ENCODE assay signal across 8 mouse cellular contexts in the genomic region with DNA sequence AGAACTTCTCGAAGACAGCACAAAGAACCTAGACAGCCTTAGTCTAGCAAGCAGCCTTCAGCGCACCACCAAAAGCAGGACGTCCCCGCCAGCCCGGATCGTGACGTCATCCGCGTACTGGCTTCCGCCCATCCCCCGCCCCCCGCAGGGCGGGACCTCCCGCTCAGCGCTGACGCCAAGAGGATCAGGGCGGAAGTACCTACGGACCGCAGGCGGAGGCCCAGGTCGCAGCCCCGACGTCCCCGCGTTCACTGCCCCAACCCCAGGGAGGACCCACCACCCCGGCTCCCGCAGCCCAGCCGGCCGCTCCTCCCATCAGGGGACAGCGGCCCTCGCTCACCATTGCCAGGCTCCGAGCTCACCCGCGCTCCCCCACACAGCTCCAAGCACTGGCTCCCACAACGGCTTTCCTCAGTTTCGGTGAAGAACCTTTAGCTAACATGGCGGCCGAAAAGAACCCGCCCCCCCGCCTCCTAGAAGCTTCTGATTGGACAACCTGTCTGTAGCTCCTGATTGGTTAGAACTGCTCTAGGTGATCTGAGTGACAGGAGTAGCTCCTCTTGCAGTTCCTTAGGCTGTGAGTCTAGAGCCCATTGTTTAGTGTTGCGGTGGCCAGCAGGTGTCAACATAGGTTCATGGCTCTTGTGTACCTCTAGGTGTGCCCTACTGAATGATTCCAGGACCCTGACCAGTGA. TPM values are rescaled to one million over a fixed set of nuclear protein-coding genes. Genes with fewer than 3 reads are reported as not detected.
DNase-seq lines count a peak whose midpoint lies in the region; ATAC-seq and TF ChIP-seq lines count a peak whose summit lies in the region.

Gene Zfp868, minus strand, starts transcription at position 454 of the 695 bp plus-strand sequence.

- H3K4me2 ChIP-seq in lung, postnatal 0 days (replicated peaks; ENCODE audit: low read depth, low read length), result peak within 1 kb of the TSS; percentile 45

- no peaks in the 10 kb centered on the region for H3K27me3 ChIP-seq in hindbrain, embryonic 10.5 days (ENCODE audit: insufficient read depth, poor library complexity, severe bottlenecking)
- H3K27me3 ChIP-seq in lung, postnatal 0 days (replicated peaks; ENCODE audit: insufficient read depth, low read length), result no peaks in the 10 kb centered on the region

- peak within 1 kb of the TSS; percentile 97 for H3K9ac ChIP-seq in lung, postnatal 0 days (replicated peaks; ENCODE audit: low read depth)

- TF ChIP-seq EP300 in lung, postnatal 0 days (IDR thresholded peaks at IDR 0.05), result no peak

- under 1% methylated on average over 41 of the region's 41 CpGs for WGBS in hindbrain, embryonic 10.5 days
- WGBS in lung, postnatal 0 days, result under 1% methylated on average over 40 of the region's 41 CpGs

- peak within 1 kb of the TSS; percentile 80 for H3K4me3 ChIP-seq in hindbrain, embryonic 10.5 days
- H3K4me3 ChIP-seq in lung, postnatal 0 days (ENCODE audit: low read depth, low read length), result peak within 1 kb of the TSS; percentile 80

- peak; percentile 99 for DNase-seq in MN1 (ENCODE audit: low spot score)
- DNase-seq in cerebellum, adult 9-10 months, result peak; percentile 98
- peak; percentile 97 for DNase-seq in hindbrain, embryonic 10.5 days (ENCODE audit: low spot score)
- peak; percentile 95 for DNase-seq in layer of hippocampus, adult 9-11 months
- DNase-seq in lung, postnatal 0 days (ENCODE audit: low spot score), result peak; percentile 99
- peak; percentile 98 for DNase-seq in ovary, postnatal 14 days (ENCODE audit: low spot score)
- peak; percentile 100 for DNase-seq in thymus, postnatal 14 days

- peaks cover 16% of the 10 kb centered on the region; the same call in 1 of the 2 replicates for H3K36me3 ChIP-seq in hindbrain, embryonic 10.5 days
- H3K36me3 ChIP-seq in lung, postnatal 0 days (ENCODE audit: insufficient read depth, low read length), result no peaks in the 10 kb centered on the region

- H3K27ac ChIP-seq in hindbrain, embryonic 10.5 days, result peak within 1 kb of the TSS; percentile 100
- H3K27ac ChIP-seq in lung, postnatal 0 days (ENCODE audit: low read length), result peak within 1 kb of the TSS; percentile 99

- H3K4me1 ChIP-seq in hindbrain, embryonic 10.5 days (replicated peaks), result peaks cover 11% of the 10 kb centered on the region
- H3K4me1 ChIP-seq in lung, postnatal 0 days (ENCODE audit: insufficient read depth, low read depth, low read length), result no peaks in the 10 kb centered on the region

- ATAC-seq in frontal cortex, adult (ENCODE audit: low TSS enrichment), result peak; percentile 99
- ATAC-seq in lung, postnatal 0 days, result peak; percentile 99

- peak; percentile 75 for TF ChIP-seq CTCF in lung, postnatal 0 days (IDR thresholded peaks at IDR 0.05)

- 0 out of 2 replicates have a peak, but pooled peaks cover 5% of the 10 kb centered on the region for H3K9me3 ChIP-seq in hindbrain, embryonic 10.5 days
- H3K9me3 ChIP-seq in lung, postnatal 0 days (ENCODE audit: low read length), result no peaks in the 10 kb centered on the region

RNA-seq across cellular contexts. Expression of gene Zfp868, which starts in this region (rescaled TPM):
- 34.3 and 36.8 TPM in 2 replicates for polyA plus RNA-seq in hindbrain, embryonic 10.5 days (2016; fragmentation: Nextera tagmentation; extraction: Ambion mirVana)
- 15.2 and 16.1 TPM in 2 replicates for polyA plus RNA-seq in lung, postnatal 0 days (2015; fragmentation: Nextera tagmentation; extraction: Ambion mirVana)

Comparison
In these comparisons a context has a peak if more than half of its experiments do, and no peak if none do; other contexts are left out.
1. Peak in every context shown above with its lines: DNase-seq, ATAC-seq, H3K4me3 ChIP-seq and H3K27ac ChIP-seq.